Mouse (Mus musculus) myocyte (in vitro differentiated cells): ENCODE results near the gene Phf12.

ENCODE experiments used
- MAX ChIP-seq: IDR thresholded peaks from one replicate; pipeline ENCODE4 v1.6.1; 2011; ENCODE audit warnings: low read depth, mild to moderate bottlenecking, control low read depth
- MYOG ChIP-seq, 3 experiments: IDR thresholded peaks; one replicate each; pipeline ENCODE4 v1.6.1; 2011; ENCODE audit warnings: control low read depth in 2 of 3, low read depth in 2 of 3, mild to moderate bottlenecking in 2 of 3; ENCODE audit not compliant: insufficient read length in 2 of 3, control insufficient read depth in 1 of 3, insufficient read depth in 1 of 3
- USF1 ChIP-seq: IDR thresholded peaks from one replicate; pipeline ENCODE4 v1.6.1; 2011; ENCODE audit warnings: low read depth, mild to moderate bottlenecking, control low read depth, moderate library complexity

DNA sequence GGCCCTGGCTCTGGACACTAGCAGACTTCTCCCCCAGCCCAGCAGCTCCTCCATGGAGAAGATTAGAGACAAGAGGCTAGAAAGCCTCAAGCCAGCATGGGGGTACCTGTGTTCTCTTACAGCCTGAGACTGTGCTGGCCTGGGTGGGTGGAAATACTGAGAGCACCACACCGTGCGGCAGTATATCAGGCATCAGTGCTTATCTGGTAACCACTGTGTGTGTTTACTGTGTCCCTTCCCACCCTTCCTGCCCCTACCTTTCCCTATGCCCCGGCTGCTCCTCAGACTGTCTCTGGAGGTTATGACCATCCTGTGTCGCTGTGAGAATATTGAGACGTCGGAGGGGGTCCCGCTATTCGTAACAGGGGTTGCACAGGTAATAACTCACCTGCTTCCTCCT lies 70.5 kb downstream of the Phf12 start:
- TF ChIP-seq MAX, result no peak
- no peak for TF ChIP-seq MYOG (IDR thresholded peaks at IDR 0.05; ENCODE audit: control insufficient read depth in 1 of 3, insufficient read depth in 1 of 3, insufficient read length in 2 of 3, low read depth in 2 of 3)
- TF ChIP-seq USF1, result no peak
